Mouse (Mus musculus) E14TG2a.4 (cell line): ENCODE measurements at regions not wholly inside any gene's neighbourhood (a gene's known extent, or its start where the extent isn't known, plus 50 kb on each side); places are given as distances from the start of the nearest gene placed in this dataset.

Source experiments
- CTCF ChIP-seq: conservative IDR thresholded peaks from 2 replicates; pipeline ENCODE4 v1.5.1; 2014; ENCODE audit warnings: low read length
- POU5F1 ChIP-seq: IDR thresholded peaks from 2 replicates; pipeline ENCODE4 v1.6.1; 2014; ENCODE audit warnings: low read length, borderline replicate concordance

DNA sequence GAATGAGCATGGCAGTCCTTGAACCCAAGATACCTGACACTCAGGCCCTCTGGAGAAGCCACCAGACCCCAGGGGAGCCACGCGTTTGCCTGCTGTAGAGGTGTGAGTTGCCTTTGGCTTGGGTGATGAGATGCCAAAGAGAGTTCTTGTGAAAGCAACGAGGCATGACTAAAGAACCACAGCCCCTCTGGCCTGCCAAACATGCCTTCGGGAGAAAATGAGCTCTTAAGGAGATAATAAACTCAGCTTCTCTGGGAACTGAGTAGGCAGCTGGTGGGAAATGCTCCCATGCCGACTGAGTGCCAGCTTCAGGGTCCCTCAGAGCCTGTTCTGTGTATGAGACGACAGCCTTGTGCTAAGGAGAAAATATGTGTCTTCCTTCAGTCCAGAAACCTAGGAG lies 160.1 kb downstream of the Klhl25 start:
- TF ChIP-seq CTCF (no peak), POU5F1 (no peak)
